Mouse (Mus musculus): ENCODE measurements around the gene Nkx2-5. TPM values are rescaled to one million over a fixed set of nuclear protein-coding genes. Genes with fewer than 3 reads are reported as not detected.

Nkx2-5 gene
- total RNA-seq, 1 experiment from 2014 or later, result not detected

DNA sequence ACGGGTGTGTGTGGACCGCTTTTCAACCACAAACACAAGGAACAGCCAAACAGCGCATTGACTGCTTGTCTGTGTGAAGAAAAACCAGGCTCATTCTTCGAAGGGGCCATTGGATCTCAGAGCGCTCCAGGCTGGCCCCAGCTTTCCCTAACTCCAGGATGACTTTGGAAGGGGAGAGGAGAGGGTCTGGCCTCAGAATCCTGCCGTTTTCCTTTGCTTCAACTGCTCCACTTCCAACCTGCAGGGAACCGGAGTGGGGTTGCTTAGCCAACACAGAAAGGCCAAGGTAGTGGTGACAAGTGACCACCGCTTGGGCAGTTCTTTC is 6.3 kb upstream of the Nkx2-5 start:
- ATAC-seq (replicated peaks; ENCODE audit: low read depth, poor library complexity, severe bottlenecking), result no peak

DNA sequence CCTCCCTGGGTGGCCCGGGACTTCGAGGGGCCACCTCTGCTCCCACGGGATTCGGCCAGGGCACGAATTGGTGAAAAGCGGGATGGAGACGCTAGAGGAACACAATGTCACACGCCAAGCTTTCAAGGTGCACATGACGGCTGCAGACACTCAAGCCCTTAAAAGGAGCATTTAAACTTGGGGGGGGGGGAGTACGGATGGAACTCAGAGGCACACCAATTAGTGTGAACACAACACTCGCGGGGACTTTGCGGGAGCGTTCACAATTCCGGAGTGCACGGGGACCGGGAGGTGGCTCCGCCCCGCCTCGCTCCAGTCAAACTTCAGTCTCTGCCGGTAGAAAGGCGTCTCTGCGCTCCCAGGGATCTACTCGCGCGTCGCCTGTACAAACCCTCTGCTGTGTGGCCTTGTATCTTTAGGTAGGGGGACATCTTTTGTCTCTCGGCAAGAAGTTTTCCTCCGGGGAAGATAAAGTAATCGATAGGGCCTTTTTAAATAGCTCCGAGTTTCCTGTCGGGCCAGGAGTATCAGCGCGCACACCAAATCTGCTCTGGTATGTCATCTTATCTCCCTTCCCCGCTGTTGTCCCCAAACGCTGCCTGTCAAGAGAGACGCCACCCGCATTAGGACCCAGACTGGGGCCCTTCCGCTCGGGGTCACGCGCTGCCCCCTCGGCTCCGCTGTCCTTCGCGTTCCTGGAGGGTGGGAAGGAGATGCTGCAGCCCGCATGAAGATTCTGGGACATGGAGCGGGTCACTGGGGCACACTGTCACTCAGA is 5.7 kb upstream of the Nkx2-5 start:
- peak; percentile 20; the same call in 1 of the 2 replicates for ATAC-seq (replicated peaks; ENCODE audit: low read depth, poor library complexity, severe bottlenecking)

- ATAC-seq (replicated peaks; ENCODE audit: low read depth, poor library complexity, severe bottlenecking), result no peak
These were observed 5.0 kb upstream of the Nkx2-5 start for GRCm38 (mm10) chr17:26849746-26850357.

DNA sequence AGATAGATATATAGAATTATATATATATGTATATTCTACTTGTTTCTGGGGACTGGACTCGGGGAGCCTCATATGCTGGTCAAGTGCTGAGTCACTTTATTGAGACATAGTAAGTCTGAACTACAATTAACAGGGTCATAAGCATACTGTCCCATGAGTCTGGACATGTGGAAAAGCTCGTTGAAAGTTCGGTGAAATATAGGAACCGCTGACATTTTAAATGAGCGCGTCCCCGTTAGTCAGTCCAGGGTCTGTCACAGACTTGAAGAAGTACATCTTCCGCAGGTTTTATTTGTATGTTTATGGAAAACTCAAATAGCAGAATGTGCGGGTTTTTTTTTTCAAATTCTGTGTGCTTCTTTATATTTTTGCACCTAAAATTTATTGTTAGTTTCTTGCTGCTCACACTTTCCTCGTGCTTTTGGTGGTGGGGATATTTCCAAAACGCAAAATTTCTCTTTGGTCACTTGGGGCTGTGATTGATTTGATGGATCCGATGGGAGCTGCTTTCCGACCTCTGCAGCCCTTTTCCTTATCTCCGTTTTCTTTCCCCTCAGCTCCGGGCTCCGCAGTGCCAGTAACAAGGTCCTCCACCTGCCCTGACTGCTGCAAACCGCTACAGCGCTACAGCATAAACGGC is 4.4 kb upstream of the Nkx2-5 start:
- no peak for ATAC-seq (replicated peaks; ENCODE audit: low read depth, poor library complexity, severe bottlenecking)

DNA sequence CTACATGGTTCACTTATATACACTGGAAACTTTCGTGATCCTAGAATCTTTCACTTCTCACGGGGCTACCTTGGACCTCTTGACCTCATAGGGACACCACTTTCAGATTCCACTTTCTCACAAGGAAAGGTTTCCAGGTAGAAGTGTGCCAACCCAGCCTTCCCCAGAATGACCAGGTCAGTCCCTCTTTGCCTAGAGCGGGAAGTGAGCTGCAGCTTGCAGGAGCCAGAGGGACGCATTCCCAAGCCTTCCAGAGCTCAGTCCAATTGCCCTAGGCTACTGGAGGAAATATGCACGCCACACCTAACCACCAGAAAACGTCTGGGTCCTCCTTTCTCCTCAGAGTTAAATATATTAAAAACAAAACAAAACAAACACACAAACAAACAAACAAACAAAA is 3.4 kb upstream of the Nkx2-5 start:
- ATAC-seq (replicated peaks; ENCODE audit: low read depth, poor library complexity, severe bottlenecking), result no peak

DNA sequence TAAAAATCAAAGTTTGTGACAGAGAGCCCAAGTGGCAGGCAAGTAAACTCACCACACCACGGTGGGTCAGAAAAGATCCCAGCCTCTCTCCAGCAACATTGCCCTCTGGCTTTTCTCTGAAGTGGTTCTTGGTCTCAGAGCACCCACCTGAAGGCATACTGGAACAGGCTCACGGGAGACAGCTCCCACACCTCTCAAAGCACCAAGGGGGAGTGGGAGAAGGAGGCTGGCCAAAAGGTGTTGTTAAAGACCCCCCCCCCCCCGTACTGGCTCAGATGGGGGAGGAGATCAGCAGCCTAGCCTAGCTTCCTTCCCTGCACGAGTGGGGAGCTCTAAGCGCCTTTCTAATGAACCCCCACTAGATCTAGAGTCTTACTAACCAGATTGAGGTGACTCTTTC is 3.0 kb upstream of the Nkx2-5 start:
- ATAC-seq (replicated peaks; ENCODE audit: low read depth, poor library complexity, severe bottlenecking), result no peak

DNA sequence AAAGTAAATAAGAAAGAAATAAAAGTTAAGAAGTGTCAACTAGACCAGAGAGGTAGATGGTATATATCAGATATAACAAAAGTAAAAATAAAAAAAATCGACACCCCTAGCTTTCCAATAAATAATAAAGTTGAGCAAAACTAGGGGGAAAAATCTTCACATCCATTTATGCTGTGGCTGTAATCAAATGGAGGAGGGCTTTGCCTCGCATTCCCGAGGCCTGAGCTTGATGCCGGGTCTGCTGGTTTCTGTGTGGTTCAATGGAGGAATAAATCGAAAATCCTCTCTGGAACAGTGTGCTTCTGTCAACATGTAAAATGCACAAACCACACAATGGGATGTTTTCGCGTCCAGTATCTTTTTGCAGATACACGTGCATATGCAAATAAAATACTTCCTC is 1.6 kb upstream of the Nkx2-5 start:
- no peak for ATAC-seq (replicated peaks; ENCODE audit: low read depth, poor library complexity, severe bottlenecking)

GRCm38 (mm10) chr17:26845149-26846050 is 591 bp upstream of the Nkx2-5 start:
- no peak for ATAC-seq (replicated peaks; ENCODE audit: low read depth, poor library complexity, severe bottlenecking)

- ATAC-seq (replicated peaks; ENCODE audit: low read depth, poor library complexity, severe bottlenecking), result no peak
These were observed 398 bp downstream of the Nkx2-5 start for GRCm38 (mm10) chr17:26844371-26844851.

DNA sequence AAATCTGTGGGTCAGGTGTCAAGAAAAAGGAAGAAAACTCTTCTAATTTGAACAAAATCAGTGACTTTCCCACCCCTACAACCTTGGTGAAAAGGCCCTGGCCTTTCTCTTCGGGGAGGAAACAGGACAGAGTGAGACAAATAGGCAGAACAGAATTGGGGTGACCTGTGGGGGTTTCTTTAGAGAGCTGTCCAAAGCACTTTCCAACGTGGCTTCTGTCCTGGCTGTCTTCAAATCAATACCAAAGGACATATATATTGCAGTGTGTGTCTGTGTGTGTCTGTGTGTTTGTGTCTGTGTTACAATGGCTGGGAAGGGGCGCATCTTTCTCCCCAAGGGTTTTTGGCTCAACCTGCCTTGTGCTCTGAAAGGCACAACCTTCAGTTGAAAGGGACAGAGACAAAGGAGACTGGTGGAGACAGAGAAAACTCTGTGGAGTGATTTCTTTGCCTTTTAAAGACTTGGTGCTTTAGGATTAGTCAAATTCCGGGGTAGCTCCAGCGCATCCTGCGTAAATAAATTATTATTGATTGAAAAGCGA is 1.0 kb downstream of the Nkx2-5 start:
- ATAC-seq (replicated peaks; ENCODE audit: low read depth, poor library complexity, severe bottlenecking), result no peak

DNA sequence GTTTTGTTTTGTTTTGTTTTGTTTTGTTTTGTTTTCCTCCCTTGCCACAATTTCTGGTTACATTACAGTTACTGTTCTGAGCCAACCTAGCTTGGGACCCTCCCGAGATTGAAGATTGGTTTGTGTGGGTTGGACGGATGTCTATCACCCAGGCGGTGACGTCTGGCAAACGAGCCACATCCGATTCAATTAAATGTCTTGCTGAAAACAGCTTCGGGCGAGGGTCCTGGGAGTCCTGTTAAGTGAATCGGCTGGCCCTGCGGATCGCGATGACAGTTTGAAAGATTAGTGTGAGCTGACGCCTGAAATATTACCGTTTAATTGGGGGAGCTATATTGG is 1.6 kb downstream of the Nkx2-5 start:
- ATAC-seq (replicated peaks; ENCODE audit: low read depth, poor library complexity, severe bottlenecking), result no peak

DNA sequence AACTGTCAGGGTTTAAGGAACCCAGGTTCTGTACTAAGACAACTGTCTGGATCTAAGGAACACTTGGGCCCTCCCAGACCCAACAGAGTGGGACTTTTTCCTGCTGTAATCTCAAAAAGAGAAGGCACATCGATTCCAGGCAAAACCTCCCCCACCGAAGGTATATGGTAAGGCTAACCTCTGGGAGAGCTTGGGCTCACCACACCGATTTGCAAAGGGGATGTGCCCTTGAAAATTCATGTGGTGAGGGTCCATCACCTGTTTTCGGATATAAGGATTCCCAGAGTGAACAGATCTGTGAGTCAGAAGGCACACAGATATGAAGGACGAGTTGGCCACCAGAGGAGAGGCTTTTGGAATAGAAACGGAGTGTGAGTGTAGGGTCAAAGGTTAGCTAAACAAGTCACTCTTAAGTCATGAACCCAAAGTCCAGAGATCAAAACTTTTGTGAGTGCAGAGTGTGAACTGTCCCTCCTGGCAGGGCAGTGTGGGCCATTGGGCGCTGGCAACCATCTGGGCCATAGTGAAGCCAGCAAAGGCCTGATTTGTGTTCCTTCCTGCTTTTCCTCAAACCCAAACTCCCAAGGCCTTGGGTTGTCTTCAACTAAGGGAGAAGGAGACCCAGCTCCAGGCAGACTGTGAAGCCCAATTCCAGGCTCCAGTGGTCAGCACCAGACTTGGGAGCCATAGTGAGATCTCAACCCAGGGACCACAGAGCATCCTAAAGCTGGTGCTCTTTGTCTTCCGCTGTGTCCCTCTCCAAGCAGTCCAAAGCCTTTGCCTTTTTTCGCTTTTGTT is 2.2 kb downstream of the Nkx2-5 start:
- no peak for ATAC-seq (replicated peaks; ENCODE audit: low read depth, poor library complexity, severe bottlenecking)

GRCm38 (mm10) chr17:26841981-26842380 is 2.8 kb downstream of the Nkx2-5 start:
- ATAC-seq (replicated peaks; ENCODE audit: low read depth, poor library complexity, severe bottlenecking), result no peak

DNA sequence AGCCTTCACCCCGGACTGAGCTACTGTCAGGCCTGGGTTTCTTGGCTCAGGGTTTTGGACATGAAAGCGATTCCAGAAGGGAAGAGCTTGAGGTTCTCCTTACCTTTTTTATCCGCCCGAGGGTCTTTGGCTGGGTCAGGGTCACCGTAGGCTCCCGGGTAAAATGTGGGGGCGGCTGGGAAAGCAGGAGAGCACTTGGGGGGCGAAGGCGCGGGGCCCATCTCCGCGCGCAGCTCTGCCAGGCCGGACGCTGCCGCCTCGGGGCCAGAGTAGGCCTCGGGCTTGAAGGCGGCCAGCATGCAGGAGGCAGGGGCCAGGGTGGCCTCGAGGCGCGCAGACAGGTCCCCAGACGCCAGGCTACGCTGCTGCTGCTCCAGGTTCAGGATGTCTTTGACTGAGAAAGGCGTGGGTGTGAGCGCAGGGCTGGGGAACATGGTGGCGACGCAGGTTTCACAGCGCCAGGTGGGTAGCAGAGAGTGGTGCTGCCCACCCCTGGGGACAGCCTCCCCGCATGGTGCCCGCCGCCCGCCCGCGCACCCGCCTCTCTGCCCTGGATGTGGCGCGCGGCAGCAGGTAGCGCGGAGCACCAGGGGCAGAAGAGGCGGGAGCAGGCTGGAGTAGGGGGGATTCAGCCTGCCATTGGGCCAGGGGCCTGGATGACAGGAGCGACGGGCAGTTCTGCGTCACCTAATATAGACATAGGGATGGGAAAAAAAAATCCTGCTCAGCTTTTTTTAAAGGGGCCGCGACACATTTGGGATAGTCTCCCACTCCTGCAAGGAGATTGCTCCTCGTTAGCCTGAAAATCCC is 3.7 kb downstream of the Nkx2-5 start:
- ATAC-seq (replicated peaks; ENCODE audit: low read depth, poor library complexity, severe bottlenecking), result no peak

GRCm38 (mm10) chr17:26840439-26840780 is 4.4 kb downstream of the Nkx2-5 start:
- ATAC-seq (replicated peaks; ENCODE audit: low read depth, poor library complexity, severe bottlenecking), result no peak

DNA sequence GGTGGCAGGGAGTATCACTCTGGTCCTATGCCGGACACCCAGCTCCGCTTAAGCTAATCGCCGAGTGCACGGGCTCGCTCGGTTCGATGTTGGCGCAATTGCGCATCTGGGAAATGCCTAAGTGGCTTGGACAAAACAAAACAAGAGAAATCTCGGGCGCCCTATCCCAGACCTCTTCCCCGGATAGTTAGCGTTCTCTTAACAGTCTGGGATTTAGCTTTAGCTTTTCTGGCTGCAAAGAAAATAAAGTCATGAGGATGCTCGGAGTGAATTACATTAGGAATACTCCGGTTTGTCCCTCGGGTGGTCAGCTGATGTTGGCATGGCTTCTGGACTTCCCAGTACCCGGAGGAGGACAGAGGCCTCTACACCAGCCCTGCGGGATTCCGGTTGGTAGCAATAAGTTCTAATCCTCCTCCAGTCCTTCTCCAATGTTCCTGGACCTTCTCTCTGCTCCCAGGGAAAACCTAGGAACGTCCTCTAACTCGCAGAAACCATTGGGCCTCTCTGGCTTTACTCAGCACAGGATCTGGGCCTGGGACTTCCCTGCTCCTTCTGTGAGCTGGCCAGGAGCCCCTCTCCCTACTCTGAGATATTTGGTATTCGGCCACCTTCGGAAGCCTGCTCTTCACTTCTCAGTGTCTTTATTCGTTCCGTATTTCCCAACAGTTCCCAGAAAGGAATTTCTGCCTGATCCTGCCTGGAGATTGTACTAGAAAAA is 4.9 kb downstream of the Nkx2-5 start:
- no peak for ATAC-seq (replicated peaks; ENCODE audit: low read depth, poor library complexity, severe bottlenecking)

GRCm38 (mm10) chr17:26838911-26839717 is 5.7 kb downstream of the Nkx2-5 start:
- ATAC-seq (replicated peaks; ENCODE audit: low read depth, poor library complexity, severe bottlenecking), result no peak

Data from common myeloid progenitor, adult 5-6 weeks (primary cell).